Mouse (Mus musculus): Measurements from ENCODE around the gene Trf.

- TF ChIP-seq CTCF (IDR thresholded peaks at IDR 0.05; ENCODE audit: low read depth) (no peak), EP300 (IDR thresholded peaks at IDR 0.05; ENCODE audit: low read depth) (no peak)
Measured at GRCm38 (mm10) chr9:103180807-103181565, 49.3 kb downstream of the Trf start.
